In genomic region chr7:122465823-122466549, GRCm38 (mm10) we compare ENCODE assay signal across 8 mouse cellular contexts.
DNase-seq lines count a peak whose midpoint lies in the region; ATAC-seq lines count a peak whose summit lies in the region.
"Had no signal": no experiment of that assay in that cellular context is flagged by ENCODE, and none has a peak within 500 bp of the region (broad histone marks: within the 10 kb centered on the region; RNA-seq: fewer than 3 reads in every experiment).

No protein-coding gene starts in this region.

- H3K27me3 ChIP-seq in kidney, embryonic 15.5 days: peaks cover 9% of the 10 kb centered on the region; the same call in 1 of the 2 replicates
- H3K27me3 ChIP-seq in limb, embryonic 11.5 days (ENCODE audit: control insufficient read depth, insufficient read depth, low read length): no peaks in the 10 kb centered on the region

- DNase-seq in kidney, adult 9 months: peak; percentile 9
- peak; percentile 21 for DNase-seq in ES-CJ7 (ENCODE audit: low read depth, low spot score)
- DNase-seq in brain, adult 2 months (ENCODE audit: low read depth, low spot score): peak; percentile 60
- peak; percentile 54 for DNase-seq in limb, embryonic 11.5 days (ENCODE audit: low spot score)
- no peak for DNase-seq in urinary bladder, adult 2 months (ENCODE audit: low spot score)

- no peak overlapping the region for H3K4me3 ChIP-seq in kidney, embryonic 15.5 days (replicated peaks)
- H3K4me3 ChIP-seq in limb, embryonic 11.5 days (ENCODE audit: low read depth, low read length): no peak overlapping the region
- H3K4me3 ChIP-seq: erythroblast, embryonic 14.5 days had no signal

- no peak overlapping the region for H3K27ac ChIP-seq in kidney, embryonic 15.5 days
- no peak overlapping the region for H3K27ac ChIP-seq in limb, embryonic 11.5 days (replicated peaks; ENCODE audit: low read depth, low read length)

- H3K4me2 ChIP-seq in kidney, embryonic 15.5 days: no peak overlapping the region
- H3K4me2 ChIP-seq in limb, embryonic 11.5 days (ENCODE audit: low read depth, severe bottlenecking): no peak overlapping the region

- H3K9ac ChIP-seq in kidney, embryonic 15.5 days: no peak overlapping the region
- H3K9ac ChIP-seq in limb, embryonic 11.5 days (ENCODE audit: low read length): no peak overlapping the region

- no peaks in the 10 kb centered on the region for H3K4me1 ChIP-seq in kidney, embryonic 15.5 days
- no peaks in the 10 kb centered on the region for H3K4me1 ChIP-seq in limb, embryonic 11.5 days (ENCODE audit: control insufficient read depth, insufficient read depth, low read length)

- no peak; the same call in 1 of the 2 replicates for ATAC-seq in kidney, embryonic 15.5 days (replicated peaks; ENCODE audit: low FRiP score)
- no peak for ATAC-seq in limb, embryonic 11.5 days (ENCODE audit: insufficient number of reproducible peaks, low FRiP score, low TSS enrichment, low read depth)
- ATAC-seq in erythroblast, adult 5-6 weeks (replicated peaks; ENCODE audit: low FRiP score, poor library complexity, severe bottlenecking): no peak

- 50% methylated on average over 8 of the region's 8 CpGs for WGBS in kidney, embryonic 15.5 days
- 56% methylated on average over 8 of the region's 8 CpGs for WGBS in limb, embryonic 11.5 days

- H3K36me3 ChIP-seq in kidney, embryonic 15.5 days: no peaks in the 10 kb centered on the region
- no peaks in the 10 kb centered on the region for H3K36me3 ChIP-seq in limb, embryonic 11.5 days (ENCODE audit: control insufficient read depth, insufficient read depth, low read length)

- no peaks in the 10 kb centered on the region for H3K9me3 ChIP-seq in kidney, embryonic 15.5 days (replicated peaks)
- H3K9me3 ChIP-seq in limb, embryonic 11.5 days (ENCODE audit: control insufficient read depth, low read length): no peaks in the 10 kb centered on the region
